Mouse (Mus musculus): ENCODE measurements around the gene Acox3. TPM values are rescaled to one million over a fixed set of nuclear protein-coding genes. Genes with fewer than 3 reads are reported as not detected.

The Acox3 gene
- total RNA-seq, 2 experiments from 2014 or later = 27.6 to 29.8 TPM

DNA sequence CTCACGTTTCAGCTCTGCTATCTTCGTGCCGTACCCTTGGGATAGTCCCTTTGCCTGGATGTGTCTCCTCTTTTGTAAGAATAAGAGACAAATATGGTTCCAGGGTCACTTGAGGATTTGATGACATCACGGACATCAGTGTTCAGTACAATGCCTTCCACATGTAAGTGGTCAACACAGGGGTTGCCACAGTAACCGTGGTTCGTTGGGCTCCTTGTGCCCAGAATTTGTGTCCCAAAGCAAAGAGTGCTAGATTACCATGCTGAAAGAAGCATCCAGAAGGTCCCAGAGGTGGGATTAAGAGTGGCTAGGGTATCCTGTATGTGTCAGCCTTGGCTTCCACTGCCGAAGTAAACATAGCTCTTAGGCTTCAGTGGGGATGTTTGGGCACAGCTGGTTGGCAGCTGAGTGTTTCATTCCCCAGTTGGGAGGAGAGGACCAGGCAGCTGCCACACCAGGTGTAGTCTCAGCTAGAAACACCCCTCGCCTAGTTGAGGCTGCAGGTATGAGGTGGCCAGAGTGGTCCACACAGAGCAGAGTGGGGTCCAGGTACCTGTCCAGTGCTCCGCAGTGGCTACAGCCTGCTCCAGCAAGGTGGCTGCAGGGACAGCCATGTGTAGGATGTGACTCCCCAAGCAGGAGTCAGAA, 60.7 kb downstream of the Acox3 start:
- no peak for DNase-seq
- intact Hi-C loops (cut with DNase I) = no loop called here

DNA sequence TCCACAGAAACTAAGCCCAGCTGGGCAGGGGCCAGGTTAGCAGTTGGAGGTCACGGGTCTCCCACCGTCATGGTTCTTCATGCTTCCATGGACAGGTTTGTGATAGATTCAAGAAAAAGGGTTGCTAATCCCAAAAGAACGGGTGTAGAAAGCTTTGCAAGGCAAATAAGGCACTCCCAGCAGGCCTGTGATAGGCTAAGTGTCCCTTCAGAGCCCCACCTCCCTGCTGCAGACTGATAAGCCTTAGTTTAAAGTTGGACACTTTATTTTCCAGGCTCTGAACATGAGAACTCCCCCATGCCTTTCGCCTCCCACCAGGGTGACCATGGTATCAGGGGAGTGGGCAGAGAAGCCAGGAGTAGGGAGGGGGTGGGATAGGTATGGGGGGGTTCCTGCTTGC, 61.2 kb downstream of the Acox3 start:
- no peak for DNase-seq

DNA sequence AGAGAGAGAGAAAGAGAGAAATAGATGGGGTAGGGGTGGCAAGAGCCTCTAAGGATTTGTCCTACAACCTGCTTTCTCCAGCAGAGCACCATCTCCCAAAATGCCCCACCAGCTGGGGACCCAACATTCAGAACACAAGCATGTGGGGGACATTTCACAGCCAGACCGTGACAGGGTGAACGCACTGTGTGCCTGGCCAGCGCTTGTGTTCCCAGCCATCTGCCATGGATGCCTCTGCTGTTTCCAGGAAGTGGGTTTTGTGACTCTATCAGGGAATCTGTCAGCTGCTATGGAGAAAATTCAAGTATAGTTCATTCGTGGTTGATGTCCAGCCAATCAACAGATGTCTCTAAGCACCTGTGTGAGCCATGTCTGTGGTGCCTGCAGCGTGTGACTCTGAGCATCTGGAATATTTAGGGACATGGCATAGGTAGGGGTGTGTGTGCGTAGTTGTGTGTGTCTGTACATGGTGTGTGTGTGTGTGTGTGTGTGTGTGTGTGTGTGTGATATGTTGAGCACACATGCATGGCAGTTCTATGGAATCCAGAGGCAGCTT, 63.2 kb downstream of the Acox3 start:
- intact Hi-C loops (cut with DNase I) = no loop called here
- DNase-seq = peak in 1 of 2 experiments; percentile 43

More for the DNA sequence above, 61.2 kb downstream of the Acox3 start:
- intact Hi-C loops (cut with DNase I) = no loop called here

DNA sequence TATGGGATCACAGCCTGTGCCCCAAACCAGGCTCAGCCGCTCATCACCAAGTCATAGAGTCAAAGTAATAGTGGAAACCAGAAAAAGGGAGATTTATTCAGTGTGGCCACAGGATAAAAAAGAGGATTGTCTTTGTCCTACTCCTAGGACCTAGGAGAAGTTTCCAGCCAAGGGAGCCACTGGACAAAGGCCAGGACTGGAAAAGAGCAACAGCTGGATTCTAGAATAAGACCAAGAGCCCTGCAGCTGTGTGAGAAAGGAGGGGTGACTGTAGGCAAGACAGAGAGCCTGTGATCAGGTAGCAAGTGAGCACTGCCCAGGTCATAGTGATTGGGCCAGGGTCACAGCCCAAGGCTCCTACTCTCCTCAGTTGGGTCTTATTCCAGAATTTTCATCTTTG, 64.1 kb downstream of the Acox3 start:
- intact Hi-C loops (cut with DNase I) = no loop called here
- peak; percentile 71 to 72 for DNase-seq

DNA sequence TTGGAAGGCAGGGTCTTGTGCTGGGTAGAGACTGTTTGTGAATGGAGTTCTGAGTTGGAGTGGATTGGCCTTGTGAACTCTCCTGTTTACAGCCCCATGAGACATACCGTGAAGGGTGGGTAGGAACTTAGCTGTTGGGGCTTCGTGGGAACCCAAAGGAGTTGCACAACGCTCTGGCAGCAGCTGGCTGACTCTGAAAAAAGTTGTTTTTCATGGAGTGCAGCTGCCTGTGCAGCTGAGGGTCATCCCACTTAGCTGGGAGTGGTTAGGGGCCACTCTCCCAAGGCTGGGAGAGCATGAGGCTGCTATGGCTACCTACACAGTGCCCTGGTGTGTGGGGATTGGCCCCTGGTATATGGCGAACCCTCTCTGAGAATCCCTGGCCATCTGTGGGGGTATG, 64.7 kb downstream of the Acox3 start:
- DNase-seq = peak; percentile 70 to 72
- intact Hi-C loops (cut with DNase I) = no loop called here

DNA sequence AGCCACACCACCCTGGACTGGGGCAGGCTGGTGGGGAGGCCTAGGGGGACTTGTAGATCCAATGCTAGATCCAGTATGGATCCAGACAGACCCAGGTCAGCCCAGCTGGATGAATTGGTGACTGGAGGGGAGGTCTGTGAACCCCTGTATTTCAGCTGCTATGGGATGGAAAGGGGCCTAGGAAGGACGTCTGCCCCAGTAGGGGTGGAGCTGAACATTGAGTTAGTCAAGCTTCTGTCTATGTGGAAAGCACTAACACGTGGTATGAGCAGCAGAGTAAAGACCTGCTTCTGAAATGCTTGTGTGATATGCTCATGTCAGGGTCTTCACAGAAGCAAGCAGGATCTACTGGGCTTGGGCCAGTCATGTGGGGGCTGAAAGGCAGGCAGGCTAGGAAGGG, 65.4 kb downstream of the Acox3 start:
- intact Hi-C loops (cut with DNase I) = no loop called here
- DNase-seq = no peak

DNA sequence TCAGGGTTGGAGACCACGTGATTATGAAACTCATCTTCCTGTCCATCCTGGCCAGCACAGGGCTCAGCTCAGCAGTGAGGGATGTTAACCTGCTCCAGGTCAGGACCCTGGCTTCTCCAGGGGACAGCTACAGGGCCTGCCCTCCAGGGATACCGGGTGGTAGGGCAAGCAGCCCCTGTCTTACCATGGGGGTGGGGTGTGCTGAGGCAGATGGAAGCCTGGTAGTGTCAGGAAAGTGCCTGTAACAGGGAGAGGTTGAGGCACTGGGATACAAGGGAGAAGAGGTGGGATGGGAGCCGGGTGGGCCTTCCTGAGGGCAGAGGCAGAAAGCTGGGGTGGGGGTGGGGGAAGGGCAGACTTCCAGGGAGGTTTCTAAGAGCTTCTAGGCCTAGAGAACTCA, 69.5 kb downstream of the Acox3 start:
- intact Hi-C loops (cut with DNase I) = no loop called here
- no peak for DNase-seq

DNA sequence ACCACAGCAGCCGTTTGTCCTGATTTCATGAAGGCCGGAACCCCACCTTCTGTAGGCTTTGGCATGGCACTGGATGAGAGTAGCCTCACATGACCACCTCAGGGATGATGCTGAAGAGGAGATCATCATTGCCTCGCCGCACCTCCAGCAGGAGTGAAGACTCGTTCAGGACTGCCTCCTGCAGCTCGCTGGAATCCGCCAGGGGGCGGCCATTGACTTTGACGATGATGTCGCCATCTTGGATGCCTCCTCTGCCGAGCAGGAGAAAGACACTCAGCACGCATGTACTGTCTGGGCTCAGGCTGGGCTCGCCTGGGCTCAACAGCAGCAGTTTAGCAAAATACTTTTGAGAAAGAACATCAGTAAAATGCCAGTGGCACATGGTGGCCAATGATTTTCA, 70.0 kb downstream of the Acox3 start:
- DNase-seq = no peak

DNA sequence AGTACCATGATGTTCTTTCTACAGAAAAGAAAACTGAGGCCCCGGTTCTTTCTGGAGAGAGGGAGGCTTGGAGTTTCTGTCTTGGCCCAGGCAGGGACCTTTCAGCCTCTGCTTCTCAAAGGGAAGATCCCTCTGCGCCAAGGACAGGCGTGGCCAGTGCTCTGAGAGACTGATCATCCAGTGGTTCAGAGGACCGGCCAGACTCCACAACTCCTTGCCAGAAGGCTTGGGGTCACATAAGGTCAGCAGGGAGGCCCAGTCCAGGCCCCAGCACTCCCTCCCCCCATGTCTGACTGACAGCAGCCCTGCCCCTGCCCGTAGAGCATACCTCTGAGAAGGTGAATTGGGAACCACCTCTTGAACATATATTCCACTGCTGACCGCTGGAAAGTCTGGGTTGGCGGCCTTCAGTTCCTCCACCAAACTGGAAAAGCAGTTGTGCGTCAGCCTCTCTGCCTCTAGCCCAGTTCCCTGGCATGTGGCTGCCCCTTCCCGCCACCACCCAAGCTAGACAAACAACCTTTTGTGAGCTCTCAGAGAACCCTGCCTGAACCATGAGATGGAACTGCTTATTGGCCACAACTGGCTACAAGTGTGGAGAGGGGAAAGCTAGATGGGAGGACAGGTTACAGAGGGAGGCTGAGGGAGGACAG, 71.0 kb downstream of the Acox3 start:
- intact Hi-C loops (cut with DNase I) = no loop called here

More for the DNA sequence above, 70.0 kb downstream of the Acox3 start:
- intact Hi-C loops (cut with DNase I) = no loop called here

DNA sequence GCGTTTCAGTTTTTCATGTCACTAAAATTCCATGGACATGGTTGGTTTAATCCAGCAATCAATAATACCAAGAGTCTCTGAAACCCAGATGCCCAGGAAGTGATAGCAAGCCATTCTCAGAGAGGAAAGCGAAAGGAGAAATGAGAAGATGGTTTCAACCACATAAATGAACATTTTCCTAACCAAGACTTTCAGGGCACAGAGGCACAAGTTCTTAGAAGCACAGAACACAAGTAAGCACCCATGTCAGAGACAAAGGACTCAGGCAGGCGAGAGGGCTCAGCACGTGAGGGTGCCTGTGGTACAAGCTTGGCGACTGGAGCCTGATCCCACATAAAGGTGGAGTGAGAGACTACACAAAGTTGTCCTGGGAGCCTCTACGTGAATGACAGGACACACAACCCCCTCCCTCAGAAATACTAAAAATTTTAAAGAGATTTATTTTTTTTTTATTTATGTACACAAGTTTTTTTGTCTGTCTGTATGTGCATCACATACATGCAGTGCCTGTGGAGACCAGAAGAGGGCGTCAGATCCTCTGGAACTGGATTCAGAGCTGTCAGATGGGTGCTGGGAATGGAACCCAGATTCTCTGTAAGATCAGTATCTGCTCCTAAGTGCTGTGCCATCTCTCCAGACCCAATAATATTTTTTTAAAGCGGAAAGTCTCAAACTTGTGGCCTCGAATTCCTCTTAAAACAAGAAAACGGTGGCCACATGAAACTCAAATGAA, 73.1 kb downstream of the Acox3 start:
- DNase-seq = no peak
- intact Hi-C loops (cut with DNase I) = no loop called here

More for the DNA sequence above, 71.0 kb downstream of the Acox3 start:
- DNase-seq = peak; percentile 56 to 65

DNA sequence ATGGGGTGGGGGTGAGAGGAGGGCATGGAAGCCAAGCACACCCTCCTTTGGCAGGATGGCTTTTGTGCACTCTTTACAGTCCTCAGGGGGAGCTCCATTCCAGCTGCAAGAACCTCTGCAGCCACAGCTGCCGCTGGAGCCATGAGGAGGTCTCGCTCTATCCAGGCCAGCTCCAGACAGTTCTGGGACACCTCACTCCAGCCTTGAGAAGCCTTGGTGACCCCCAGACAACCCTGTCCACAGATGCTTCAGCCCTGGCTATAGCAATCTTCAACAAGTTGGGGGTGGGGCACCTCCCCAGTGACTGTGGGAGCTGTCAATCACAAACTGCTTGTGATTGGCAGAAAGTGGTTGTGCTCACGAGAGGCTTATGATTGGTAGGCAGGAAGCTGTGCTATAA, 76.7 kb downstream of the Acox3 start:
- intact Hi-C loops (cut with DNase I) = no loop called here
- DNase-seq = peak in 1 of 2 experiments; percentile 30

DNA sequence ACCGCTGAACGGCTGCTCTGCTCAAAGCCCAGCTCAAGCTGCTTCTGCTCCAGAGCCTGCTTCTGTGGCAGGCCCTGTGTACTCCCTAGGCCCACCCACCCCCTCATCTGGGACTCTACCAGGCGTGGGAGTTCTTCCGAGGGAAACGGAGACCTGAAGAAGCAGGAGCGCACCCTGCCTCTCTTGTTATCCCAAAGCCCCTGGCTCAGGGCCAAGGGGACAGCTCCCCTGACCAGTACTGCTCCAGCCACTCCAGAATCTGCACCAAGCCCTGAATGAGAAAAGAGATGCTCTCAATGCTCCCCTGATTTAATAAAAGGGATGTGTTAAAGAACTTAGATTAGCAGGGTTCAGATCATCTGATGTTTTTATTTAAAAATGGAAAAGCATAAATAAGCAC, 78.4 kb downstream of the Acox3 start:
- no peak for DNase-seq
- intact Hi-C loops (cut with DNase I) = no loop called here

DNA sequence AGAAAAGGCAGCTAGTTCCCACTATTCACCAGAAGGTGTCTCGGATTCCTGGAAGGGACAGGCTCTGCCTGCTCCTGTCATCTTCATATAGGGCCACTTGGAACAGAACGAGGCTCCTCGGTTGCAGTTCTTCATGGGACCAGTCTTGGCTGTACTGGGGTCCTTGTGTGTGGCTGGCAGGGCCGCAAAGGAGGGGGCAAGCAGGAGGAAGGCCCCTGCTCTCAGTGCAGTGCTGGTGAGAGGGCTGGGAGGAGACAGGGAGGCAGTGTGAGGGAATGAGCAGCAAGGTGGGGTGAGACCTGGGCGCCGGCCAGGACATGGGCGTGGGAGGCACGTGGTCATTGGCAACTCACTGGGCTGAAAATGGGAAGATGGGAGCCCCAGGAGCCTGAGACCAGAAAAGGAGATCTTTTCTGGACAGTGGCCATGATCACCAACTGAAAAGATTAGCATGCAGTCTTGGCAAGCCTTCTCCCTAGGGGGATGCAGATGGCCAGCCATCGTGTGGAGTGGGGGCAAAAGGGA, 79.2 kb downstream of the Acox3 start:
- DNase-seq = no peak
- intact Hi-C loops (cut with DNase I) = no loop called here

Other genes with a start within 250 kb of the Acox3 start
- not detected for gene Hmx1, start 193.9 kb upstream of the Acox3 start, total RNA-seq (2021)
- 1 to 10 TPM; 6.7 to 7.0 TPM for gene Cpz, start 57.3 kb upstream of the Acox3 start, total RNA-seq (2021)
- 1 to 10 TPM; 3.4 TPM for gene Trmt44, start 8.0 kb upstream of the Acox3 start, total RNA-seq (2021)
- gene Htra3, start 96.7 kb downstream of the Acox3 start, total RNA-seq (2021) = 10 to 100 TPM; 69.0 to 86.6 TPM
- gene Sh3tc1, start 156.9 kb downstream of the Acox3 start, total RNA-seq (2021) = 10 to 100 TPM; 14.7 to 17.4 TPM
- gene Ablim2, start 174.8 kb downstream of the Acox3 start, total RNA-seq (2021) = 10 to 100 TPM in 1 of 2 experiments, 1 to 10 TPM in 1; 9.9 to 12.6 TPM